Mouse (Mus musculus) CD4-positive, CD25-positive, alpha-beta regulatory T cell, adult 2 months (primary cell): ENCODE results near the gene Fam83f.
"Not testable (repeated sequence)": the region's sequence is repeated elsewhere in the genome, so short reads cannot be mapped to it uniquely, and the experiment has no call there.

Experiments used
- DNase-seq: peaks from one replicate; pipeline ENCODE4 v3.0.0-alpha.2; 2012; ENCODE audit warnings: low read depth, low spot score

Fam83f gene

GRCm38 (mm10) chr15:80705828-80706549 lies 34.3 kb downstream of the Fam83f start:
- peak; percentile 84 for DNase-seq

DNA sequence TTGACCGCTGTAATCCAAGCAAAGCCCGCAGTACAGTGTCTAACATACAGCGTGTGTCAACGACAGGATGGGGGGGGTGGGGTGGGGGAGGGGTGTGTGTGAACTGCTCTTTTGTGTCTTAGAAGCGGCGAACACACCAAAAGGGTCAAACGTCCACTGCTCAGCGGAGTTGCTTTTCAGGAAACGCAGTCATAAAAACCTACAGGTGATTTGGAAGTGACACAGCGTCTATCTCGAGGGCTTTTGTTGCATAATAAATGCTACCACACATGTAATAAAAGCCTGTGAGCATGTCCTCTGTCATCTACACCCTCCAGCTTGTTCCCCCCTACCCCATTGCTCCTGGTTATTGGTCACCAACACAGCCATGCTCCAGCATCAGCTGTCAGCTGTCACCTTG lies 34.9 kb downstream of the Fam83f start:
- DNase-seq = no peak

DNA sequence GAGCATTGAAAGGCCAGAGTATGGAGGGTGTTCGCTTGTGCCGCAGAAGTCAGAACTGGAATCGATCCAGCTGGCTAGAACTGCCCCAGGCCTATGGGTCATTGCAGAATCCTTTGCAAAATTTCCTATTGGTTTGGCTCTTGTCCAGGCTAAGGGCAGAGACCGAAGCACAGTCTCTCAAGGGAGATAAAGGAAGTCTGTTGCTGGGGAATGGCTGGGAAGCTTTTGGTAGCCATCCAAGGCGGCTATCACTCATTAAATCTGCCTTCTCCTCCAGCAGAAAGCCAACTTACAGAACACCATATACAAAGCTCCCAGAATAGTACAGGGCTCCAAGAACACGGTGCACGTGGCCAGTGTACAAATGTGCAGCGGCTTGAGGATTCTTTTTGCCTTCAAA lies 35.4 kb downstream of the Fam83f start:
- DNase-seq = no peak

DNA sequence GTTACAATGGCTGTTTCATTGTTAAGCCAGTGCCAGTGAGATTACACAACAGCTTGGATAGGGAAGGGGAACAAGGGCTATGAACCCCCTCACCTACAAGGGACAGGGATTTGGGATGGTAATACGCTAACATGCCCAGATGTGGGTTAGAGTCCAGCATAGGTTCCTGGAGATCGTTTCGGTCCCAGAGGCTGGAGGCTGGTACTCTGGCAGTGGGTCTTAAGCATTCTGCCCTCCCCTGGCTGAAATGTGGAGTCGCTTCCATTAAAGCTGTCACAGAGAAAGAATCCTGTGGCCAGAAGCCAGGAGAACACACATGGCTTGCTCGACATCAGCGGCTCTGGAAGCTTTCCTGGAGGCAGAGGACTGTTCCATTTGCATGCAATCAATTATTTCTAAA lies 37.9 kb downstream of the Fam83f start:
- DNase-seq = no peak

- DNase-seq = no peak
Observed at GRCm38 (mm10) chr15:80710257-80710607, 38.6 kb downstream of the Fam83f start.

- peak; percentile 99 for DNase-seq
Observed at GRCm38 (mm10) chr15:80710608-80711363, 39.1 kb downstream of the Fam83f start, which contains the start of gene Tnrc6b. Gene Tnrc6b, plus strand, starts transcription at chr15:80711313.

- DNase-seq = peak; percentile 73
Observed at GRCm38 (mm10) chr15:80711401-80712151, 39.9 kb downstream of the Fam83f start.

GRCm38 (mm10) chr15:80714299-80714698 lies 42.7 kb downstream of the Fam83f start:
- DNase-seq = no peak

DNA sequence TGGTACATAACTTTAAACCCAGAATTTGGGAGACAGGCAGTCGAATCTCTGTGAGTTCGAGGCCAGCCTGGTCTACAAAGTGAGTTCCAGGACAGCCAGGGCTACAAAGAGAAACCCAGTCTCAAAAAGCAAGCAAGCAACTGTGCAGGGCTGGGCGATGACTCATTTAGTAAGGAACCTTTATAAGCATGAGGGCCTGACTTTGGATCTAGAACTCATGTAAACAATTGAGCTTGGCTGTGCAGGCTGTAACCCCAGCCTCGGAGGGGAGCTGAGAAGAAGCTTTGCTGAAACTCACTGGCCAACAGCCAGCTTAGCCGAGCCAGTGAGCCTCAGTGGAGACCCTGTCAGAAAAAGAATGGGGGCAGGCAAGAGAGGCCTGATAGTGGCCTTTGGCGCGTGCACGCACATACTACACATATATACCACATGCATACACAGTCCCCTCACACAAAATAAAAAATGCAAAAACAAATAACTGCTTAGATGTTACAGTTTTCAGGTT lies 45.0 kb downstream of the Fam83f start:
- DNase-seq = no peak

GRCm38 (mm10) chr15:80717431-80717830 lies 45.8 kb downstream of the Fam83f start:
- DNase-seq = no peak

DNA sequence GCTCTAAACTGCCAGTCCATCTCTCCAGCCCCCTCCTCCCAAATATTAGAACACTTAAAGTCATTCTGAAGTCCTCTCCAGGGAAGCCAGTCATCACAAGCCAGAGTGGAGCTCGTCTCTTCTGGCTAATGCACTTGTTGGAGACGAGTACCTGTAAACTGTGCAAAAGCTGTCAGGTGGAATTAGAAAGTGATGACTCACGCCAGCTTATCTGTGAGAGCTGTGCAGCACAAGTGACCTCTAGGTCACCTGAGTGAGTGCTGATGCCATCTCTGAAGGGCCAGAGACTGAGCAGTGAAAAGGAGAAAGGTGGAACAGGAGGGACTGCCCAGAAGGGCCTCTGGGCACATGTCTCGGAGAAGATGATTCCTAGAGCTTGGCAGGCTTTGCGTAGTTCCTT lies 48.6 kb downstream of the Fam83f start:
- no peak for DNase-seq

DNA sequence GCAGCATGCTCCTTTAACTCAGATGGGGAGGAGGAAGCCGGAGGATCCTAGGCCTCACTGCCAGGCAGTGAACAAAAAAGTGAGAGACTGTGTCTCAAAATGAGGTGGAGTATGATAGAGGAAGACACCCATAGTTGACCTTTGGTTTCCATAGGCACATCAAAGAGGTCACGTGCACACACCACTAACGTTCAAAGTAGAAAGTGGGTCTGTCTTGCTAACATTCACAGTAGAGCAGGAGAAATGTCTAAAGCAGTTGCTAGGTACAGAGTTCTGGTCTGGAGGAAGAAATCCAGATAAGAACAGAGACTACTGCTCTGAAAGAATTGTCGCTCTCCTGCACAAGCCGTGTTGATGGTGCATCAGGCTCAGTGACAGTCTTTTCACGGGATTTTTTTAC lies 50.2 kb downstream of the Fam83f start:
- DNase-seq = peak; percentile 45

DNA sequence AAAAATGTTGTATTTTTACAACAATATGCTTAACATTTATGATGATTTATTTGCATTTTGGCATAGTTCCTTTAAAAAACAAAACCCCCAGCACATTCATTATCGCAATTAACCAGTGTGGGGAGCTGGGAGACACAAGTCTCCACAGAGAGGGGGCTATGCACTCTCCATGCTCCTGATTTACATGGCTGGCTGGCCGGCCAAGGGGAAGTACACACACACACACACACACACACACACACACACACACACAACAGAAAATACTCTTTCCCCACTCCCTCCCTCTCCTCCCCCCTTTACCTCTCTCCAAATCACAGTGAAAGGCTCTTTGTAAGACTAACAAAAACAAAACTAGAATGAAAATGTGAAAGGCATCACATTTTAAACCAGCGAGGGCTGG lies 50.7 kb downstream of the Fam83f start:
- no peak for DNase-seq

DNA sequence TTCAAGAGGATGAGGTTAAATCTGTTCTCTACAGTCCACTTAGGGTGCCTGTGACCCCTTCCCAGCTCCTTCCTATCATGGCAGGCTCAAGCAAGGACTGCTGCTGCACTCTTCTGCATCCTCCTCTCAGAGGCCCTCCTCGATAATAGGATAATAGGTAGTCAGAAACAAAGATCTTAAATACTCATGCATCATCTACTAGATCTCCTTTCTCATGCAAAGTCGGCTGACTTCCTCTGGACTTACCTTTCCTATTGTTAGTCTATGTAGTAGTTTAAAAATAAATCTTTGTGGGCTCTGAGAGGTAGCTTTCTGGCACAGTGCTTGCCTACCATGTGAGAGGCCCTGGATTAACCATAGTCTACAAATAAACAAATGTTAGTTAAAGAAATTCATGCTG lies 57.8 kb downstream of the Fam83f start:
- DNase-seq = no peak

- DNase-seq = no peak
Observed at GRCm38 (mm10) chr15:80731043-80731442, 59.4 kb downstream of the Fam83f start.

DNA sequence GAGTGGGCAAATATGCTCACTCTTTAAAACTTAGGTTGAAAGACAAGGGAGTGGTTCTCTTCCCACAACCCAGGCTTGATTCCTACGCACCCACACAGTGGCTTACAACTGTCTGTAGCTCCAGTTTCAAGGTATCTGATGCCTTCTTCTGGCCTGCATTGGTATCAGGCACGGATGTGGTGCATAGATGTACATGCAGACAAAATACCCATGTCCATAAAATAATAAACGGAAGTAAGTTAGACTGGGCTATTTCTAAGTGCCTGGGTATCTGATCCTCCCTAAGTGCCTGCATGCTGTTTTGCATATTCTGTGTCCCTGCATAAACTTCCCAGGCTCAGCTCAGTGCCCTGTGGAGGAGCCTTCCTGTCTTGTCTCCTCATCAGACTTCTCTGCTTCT lies 59.9 kb downstream of the Fam83f start:
- no peak for DNase-seq

- DNase-seq = no peak
Observed at GRCm38 (mm10) chr15:80732266-80733030, 60.8 kb downstream of the Fam83f start.

DNA sequence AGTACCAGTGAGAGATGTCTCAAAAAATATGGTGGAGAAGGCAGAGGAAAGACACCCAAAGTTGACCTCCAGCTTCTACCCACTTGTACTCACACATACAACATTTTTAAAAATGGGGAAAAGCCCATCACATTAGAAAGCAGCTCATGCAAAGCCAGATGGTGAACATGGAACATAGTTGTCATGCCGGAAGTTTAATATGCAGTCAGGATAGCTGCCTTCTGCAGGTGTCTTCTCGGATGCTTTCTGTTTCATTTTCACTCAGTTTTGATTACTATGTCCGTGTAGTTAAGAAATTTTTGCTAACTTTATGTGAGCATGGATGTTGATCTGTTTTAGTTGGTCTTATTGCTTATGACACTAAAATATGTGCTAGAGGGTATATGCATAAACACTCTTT lies 63.7 kb downstream of the Fam83f start:
- DNase-seq = peak; percentile 76

DNA sequence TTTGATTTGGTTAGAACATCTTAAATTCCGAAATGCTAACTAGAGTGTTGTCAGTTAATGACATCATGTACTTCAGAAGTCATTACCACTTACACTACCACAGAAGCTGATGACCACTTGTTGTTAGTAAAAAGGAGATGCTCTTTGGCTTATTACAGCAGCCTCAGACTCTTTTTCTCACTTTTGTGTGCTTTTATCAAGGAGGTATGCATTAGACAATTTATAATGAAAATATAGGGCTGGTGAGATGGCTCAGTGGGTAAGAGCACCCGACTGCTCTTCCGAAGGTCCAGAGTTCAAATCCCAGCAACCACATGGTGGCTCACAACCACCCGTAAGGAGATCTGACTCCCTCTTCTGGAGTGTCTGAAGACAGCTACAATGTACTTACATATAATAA lies 64.1 kb downstream of the Fam83f start:
- not testable (repeated sequence) for DNase-seq

- peak; percentile 53 for DNase-seq
Observed at GRCm38 (mm10) chr15:80736553-80736952, 64.9 kb downstream of the Fam83f start.

DNA sequence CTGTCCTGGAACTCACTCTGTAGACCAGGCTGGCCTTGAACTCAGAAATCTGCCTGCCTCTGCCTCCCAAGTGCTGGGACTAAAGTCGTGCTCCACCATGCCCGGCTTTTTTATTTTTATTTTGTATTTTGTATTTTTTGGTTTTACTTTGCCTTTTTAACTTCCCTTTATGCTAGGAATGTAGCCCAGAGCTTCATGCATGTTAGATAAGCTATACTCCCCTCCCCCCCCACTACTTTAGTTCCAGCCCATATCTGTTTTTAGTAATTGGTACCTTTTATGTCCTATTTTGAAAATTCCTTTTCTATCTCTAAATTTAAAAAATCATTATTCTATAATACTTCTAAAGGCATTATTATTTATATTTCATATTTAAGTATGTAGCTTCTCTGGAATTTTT lies 66.6 kb downstream of the Fam83f start:
- no peak for DNase-seq

DNA sequence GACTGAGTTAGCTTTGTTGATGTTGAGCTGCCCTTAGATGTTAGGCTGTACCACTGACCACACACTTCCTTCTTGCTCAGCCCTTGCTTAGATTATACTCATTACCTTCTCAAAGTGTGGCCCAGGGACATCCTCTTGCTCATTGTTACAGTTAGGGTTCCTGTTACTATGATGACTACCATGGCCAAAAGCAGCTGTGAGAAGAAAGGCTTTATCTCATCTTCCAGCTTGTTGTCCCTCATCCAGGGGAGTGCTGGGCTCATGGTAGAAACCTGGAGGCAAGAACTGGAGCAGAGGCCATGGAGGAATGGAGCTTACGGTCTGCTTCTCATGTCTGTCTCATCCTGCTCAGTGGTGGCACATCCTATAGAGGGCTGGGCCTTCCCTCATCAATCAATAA lies 68.3 kb downstream of the Fam83f start:
- DNase-seq = no peak
